Mouse (Mus musculus) duodenum, adult 2 months (tissue): Measurements from ENCODE around the gene Gm21818. TPM values are rescaled to one million over a fixed set of nuclear protein-coding genes. Genes with fewer than 3 reads are reported as not detected.

Experiments
- polyA plus RNA-seq: library from polyadenylated mRNA; depleted of rRNA; stranded (reverse); fragments of >200 nt; gene quantifications from 2 replicates; pipeline ENCODE4 v1.2.3, GENCODE M21; 2012; ENCODE audit warnings: low replicate concordance; rRNA removed

Gene Gm21818
- not detected in 2 replicates for polyA plus RNA-seq

GRCm38 (mm10) chr13:120172133-120172532 lies at the start of gene Gm21818:
Gm21818 (plus strand) TSS chr13:120172433.

GRCm38 (mm10) chr13:120139946-120140345 lies 32.3 kb upstream of the Gm21818 start, which contains the start of gene Gm20767:
Gm20767 (plus strand) TSS chr13:120140246.

GRCm38 (mm10) chr13:120215847-120216246 lies 43.6 kb downstream of the Gm21818 start, which contains the start of gene Gm21762:
Gm21762 (minus strand) TSS chr13:120215947.

Other genes with a start within 250 kb of the Gm21818 start
- not detected in 2 replicates for gene Gm21761, start 243.2 kb upstream of the Gm21818 start, polyA plus RNA-seq
- not detected in 2 replicates for gene B020031M17Rik, start 221.6 kb upstream of the Gm21818 start, polyA plus RNA-seq
- gene Gm36079, start 145.4 kb upstream of the Gm21818 start, polyA plus RNA-seq = not detected in 2 replicates
- not detected in 2 replicates for gene Gm21188, start 120.2 kb upstream of the Gm21818 start, polyA plus RNA-seq
- gene Gm20767, start 32.2 kb upstream of the Gm21818 start, polyA plus RNA-seq = not detected in 2 replicates
- not detected in 2 replicates for gene Gm21762, start 43.5 kb downstream of the Gm21818 start, polyA plus RNA-seq
- gene Gm21731, start 66.7 kb downstream of the Gm21818 start, polyA plus RNA-seq = not detected in 2 replicates
- not detected in 2 replicates for gene AF067061, start 90.7 kb downstream of the Gm21818 start, polyA plus RNA-seq
- not detected in 2 replicates for gene BC147527, start 128.0 kb downstream of the Gm21818 start, polyA plus RNA-seq
- gene Tcstv3, start 144.4 kb downstream of the Gm21818 start, polyA plus RNA-seq = not detected in 2 replicates